Mouse (Mus musculus) heart, postnatal 14 days (tissue): ENCODE measurements around the gene Ifna6. TPM values are rescaled to one million over a fixed set of nuclear protein-coding genes. Genes with fewer than 3 reads are reported as not detected.
A peak's percentile ranks its signal among the peaks of the same experiment; 100 is the strongest.
"Not testable (repeated sequence)": the region's sequence is repeated elsewhere in the genome, so short reads cannot be mapped to it uniquely, and the experiment has no call there.

ENCODE experiments used
- DNase-seq, 2 experiments: peaks; one replicate each; pipeline ENCODE4 v3.0.0; 2021 to 2022
- intact Hi-C: fragments of 180-260 bp; cut with DNase I; formaldehyde crosslinking; loops from one replicate; pipeline ENCODE4 v1.15.1; 2025
- long read RNA-seq, 2 experiments: library from polyadenylated mRNA; stranded (forward); transcript quantifications; one replicate each; pipeline ENCODE4 v2.0.0; 2021
- total RNA-seq, 2 experiments: library from RNA; stranded (reverse); gene quantifications; 2 replicates each; pipeline ENCODE4 v1.2.3; 2021

The Ifna6 gene
- not detected for total RNA-seq
- long read RNA-seq, experiment 1, result 0 reads
- long read RNA-seq, experiment 2, result 0 reads

- DNase-seq, intact Hi-C loops: not testable (repeated sequence)
Measured at GRCm38 (mm10) chr4:88827116-88827515, at the start of gene Ifna6. Gene Ifna6, plus strand, starts transcription at chr4:88827416.

DNA sequence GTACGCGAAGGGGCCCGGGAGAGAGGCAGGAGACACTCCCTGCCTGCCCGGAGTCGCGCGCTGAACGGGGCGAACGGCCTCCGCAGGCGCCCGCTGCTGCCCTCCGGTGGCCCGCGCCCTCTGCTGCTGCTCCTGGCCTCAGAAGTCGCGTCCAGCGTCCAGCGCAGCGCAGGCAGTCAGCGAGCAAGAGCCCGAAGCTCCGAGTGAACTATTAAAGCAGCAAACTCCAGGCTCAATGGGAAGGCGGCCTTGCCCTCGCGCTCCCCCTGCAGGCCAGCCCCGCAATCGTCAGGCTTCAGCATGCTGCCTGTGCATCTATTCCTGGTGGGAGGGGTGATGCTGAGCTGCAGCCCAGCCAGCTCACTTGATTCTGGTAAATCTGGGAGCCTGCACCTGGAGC lies 47.7 kb upstream of the Ifna6 start, which contains the start of gene Gm13272:
Gene Gm13272 (plus strand): TSS at position 301 of the 400 bp plus-strand sequence.
- intact Hi-C loops, DNase-seq: not testable (repeated sequence)

DNA sequence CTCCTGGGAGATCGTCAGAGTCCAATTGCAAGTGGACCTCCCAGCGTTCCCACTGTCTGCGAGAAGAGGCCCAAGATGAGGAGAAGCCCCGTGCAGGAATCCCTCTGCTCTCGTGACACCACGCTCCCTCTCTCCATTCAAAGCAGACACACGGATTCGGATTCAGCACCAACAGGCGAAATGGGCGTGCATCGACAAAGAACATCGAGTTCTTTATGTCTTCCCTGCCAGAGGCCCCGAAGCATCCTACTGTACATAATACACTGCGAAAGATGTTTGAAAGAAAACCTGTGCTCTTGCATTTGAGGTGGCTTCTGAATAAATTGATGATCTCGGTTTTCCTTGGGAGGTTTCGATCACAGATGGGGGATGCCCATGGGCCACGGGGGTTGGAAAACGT lies 46.9 kb upstream of the Ifna6 start:
- intact Hi-C loops, DNase-seq: not testable (repeated sequence)

GRCm38 (mm10) chr4:88781831-88782230 lies 45.4 kb upstream of the Ifna6 start, which contains the start of gene Ifnz:
Gene Ifnz, plus strand, starts transcription at chr4:88782131.
- intact Hi-C loops, DNase-seq: not testable (repeated sequence)

DNA sequence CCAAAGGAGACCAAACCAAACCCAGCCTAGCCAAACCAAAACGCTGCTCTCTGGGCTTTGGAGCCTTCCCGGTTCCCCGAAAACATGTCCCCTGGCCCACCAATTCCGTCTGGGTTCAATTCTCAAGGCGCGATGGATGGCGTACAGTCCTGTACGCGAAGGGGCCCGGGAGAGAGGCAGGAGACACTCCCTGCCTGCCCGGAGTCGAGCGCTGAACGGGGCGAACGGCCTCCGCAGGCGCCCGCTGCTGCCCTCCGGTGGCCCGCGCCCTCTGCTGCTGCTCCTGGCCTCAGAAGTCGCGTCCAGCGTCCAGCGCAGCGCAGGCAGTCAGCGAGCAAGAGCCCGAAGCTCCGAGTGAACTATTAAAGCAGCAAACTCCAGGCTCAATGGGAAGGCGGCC lies 44.9 kb upstream of the Ifna6 start:
- intact Hi-C loops, result not testable (repeated sequence)
- peak; percentile 26 to 37 for DNase-seq

GRCm38 (mm10) chr4:88785409-88785808 lies 41.8 kb upstream of the Ifna6 start, which contains the start of gene Gm13276:
Gene Gm13276, plus strand, starts transcription at chr4:88785709.
- DNase-seq, intact Hi-C loops: not testable (repeated sequence)

GRCm38 (mm10) chr4:88788402-88788801 lies 38.8 kb upstream of the Ifna6 start, which contains the start of gene Gm13277:
Gene Gm13277, plus strand, starts transcription at chr4:88788632.
- intact Hi-C loops, result not testable (repeated sequence)

DNA sequence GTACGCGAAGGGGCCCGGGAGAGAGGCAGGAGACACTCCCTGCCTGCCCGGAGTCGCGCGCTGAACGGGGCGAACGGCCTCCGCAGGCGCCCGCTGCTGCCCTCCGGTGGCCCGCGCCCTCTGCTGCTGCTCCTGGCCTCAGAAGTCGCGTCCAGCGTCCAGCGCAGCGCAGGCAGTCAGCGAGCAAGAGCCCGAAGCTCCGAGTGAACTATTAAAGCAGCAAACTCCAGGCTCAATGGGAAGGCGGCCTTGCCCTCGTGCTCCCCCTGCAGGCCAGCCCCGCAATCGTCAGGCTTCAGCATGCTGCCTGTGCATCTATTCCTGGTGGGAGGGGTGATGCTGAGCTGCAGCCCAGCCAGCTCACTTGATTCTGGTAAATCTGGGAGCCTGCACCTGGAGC lies 36.0 kb upstream of the Ifna6 start, which contains the start of gene Gm13278:
Gene Gm13278 (plus strand): TSS at position 301 of the 400 bp plus-strand sequence.
- intact Hi-C loops, DNase-seq: not testable (repeated sequence)

More at GRCm38 (mm10) chr4:88788402-88788801, 38.8 kb upstream of the Ifna6 start, which contains the start of gene Gm13277:
- DNase-seq, result peak; percentile 65 to 73

- peak; percentile 70 to 78 for DNase-seq
- intact Hi-C loops, result not testable (repeated sequence)
Measured at GRCm38 (mm10) chr4:88793936-88794675, 33.1 kb upstream of the Ifna6 start, which contains the start of gene Gm13275. Gene Gm13275, plus strand, starts transcription at chr4:88794487.

GRCm38 (mm10) chr4:88797097-88797496 lies 30.1 kb upstream of the Ifna6 start, which contains the start of gene Gm13279:
Gene Gm13279, plus strand, starts transcription at chr4:88797397.
- intact Hi-C loops, DNase-seq: not testable (repeated sequence)

DNA sequence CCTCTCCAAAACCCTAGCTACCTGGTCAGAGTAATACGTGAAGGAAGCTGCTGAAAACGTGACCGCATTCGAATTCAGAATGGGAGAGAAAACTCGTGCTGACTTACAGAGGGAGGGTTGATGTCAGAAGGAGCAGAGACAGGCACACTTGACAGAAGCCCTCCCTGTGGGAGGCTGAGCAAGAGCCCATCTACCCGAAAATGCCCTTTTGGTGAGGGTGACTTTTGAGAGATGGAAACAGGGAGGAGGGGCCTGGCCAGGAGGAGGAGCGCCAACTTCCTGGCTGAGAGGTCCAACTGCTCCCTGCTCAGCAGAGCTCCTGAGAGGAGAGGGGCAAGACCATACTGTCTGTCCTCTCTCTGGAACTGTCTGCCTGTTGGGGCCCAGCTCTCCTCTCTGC lies 27.9 kb upstream of the Ifna6 start, which contains the start of gene Gm13285:
Gene Gm13285 (plus strand): TSS at position 301 of the 400 bp plus-strand sequence.
- DNase-seq, intact Hi-C loops: not testable (repeated sequence)

GRCm38 (mm10) chr4:88802954-88803353 lies 24.3 kb upstream of the Ifna6 start, which contains the start of gene Gm13287:
Gene Gm13287, plus strand, starts transcription at chr4:88803254.
- DNase-seq, intact Hi-C loops: not testable (repeated sequence)

GRCm38 (mm10) chr4:88805231-88805630 lies 22.0 kb upstream of the Ifna6 start, which contains the start of gene Gm13288:
Gene Gm13288, plus strand, starts transcription at chr4:88805531.
- intact Hi-C loops, DNase-seq: not testable (repeated sequence)

- peak; percentile 44 to 51 for DNase-seq
- intact Hi-C loops, result not testable (repeated sequence)
Measured at GRCm38 (mm10) chr4:88805761-88806160, 21.5 kb upstream of the Ifna6 start.

- intact Hi-C loops, result loop anchor here (5.0 kb wide), 1 partner anchor 134 kb away; the partner anchor contains the start of gene Ifna2
- DNase-seq, result no peak
Measured at GRCm38 (mm10) chr4:88815928-88816327, 11.3 kb upstream of the Ifna6 start, which contains the start of gene Ifna7. Gene Ifna7, plus strand, starts transcription at chr4:88816228.

DNA sequence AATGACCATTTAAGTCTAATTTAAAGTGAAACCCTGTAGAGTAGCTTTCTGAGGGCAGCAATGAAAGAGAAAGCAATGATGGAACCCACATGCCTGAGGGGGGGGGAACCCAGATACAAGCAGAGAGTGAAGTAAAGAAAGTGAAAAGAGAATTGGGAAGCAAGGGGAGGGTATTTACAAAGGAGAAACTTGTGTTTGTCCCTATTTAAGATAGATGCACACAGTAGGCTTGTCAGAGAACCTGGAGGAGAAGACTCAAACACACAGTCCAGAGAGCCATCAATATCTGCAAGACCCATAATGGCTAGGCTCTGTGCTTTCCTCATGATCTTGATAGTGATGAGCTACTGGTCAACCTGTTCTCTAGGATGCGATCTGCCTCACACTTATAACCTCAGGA lies 7.6 kb upstream of the Ifna6 start, which contains the start of gene Ifna11:
Gene Ifna11 (plus strand): TSS at position 301 of the 400 bp plus-strand sequence.
- intact Hi-C loops, result loop anchor here (5.0 kb wide), 1 partner anchor 137 kb away; the partner anchor contains the start of gene Ifna2
- DNase-seq, result no peak

DNA sequence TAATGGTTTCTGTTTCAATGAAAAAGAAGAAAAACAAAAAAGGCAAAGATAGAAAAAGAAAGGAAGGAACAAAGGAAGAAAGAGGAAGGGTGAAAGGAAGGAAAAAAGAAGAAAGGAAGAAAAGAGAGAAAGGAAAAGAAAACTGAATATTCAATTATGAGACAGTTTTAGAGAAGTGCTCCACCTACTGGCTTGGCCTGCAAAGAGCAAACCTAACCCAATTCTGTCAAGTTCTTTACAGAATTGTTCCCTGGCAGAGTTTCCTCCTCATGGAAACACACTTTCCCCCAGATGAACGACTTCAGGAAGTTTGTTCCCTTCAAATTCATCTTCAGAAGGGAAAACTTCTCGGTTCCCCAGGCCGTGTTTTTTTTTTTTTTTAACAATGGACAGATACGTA lies 4.2 kb upstream of the Ifna6 start:
- DNase-seq, result peak in 1 of 2 experiments; percentile 12
- intact Hi-C loops, result no loop called here

- intact Hi-C loops, result no loop called here
- DNase-seq, result peak; percentile 5 to 36
Measured at GRCm38 (mm10) chr4:88830523-88830922, 3.3 kb downstream of the Ifna6 start.

- intact Hi-C loops, result not testable (repeated sequence)
Measured at GRCm38 (mm10) chr4:88835225-88835624, 8.0 kb downstream of the Ifna6 start, which contains the start of gene Ifna5. Gene Ifna5, plus strand, starts transcription at chr4:88835525.

DNA sequence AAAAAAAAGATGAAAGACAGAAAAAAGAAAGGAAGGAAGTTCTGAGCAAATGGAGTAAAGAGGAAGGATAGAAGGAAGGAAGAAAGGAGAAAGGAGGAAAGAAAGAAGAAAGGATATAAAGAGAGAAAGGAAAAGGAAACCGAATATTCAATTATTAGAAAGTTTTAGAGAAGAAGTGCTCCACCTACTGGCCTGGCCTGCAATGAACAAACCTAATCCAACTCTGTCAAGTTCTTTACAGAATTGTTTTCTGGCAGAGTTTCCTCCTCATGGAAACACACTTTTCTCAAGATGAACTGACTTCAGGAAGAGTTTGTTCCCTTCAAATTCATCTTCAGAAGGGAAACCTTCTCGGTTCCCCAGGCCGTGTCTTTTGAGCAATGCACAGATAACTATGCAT lies 11.6 kb downstream of the Ifna6 start:
- intact Hi-C loops, result no loop called here
- DNase-seq, result peak in 1 of 2 experiments; percentile 2

More at GRCm38 (mm10) chr4:88835225-88835624, 8.0 kb downstream of the Ifna6 start, which contains the start of gene Ifna5:
- DNase-seq, result not testable (repeated sequence)
